Mouse (Mus musculus) B cell, adult 2 months (primary cell): ENCODE results near the gene Pold2.
A peak's percentile ranks its signal among the peaks of the same experiment; 100 is the strongest.
"Not testable (repeated sequence)": the region's sequence is repeated elsewhere in the genome, so short reads cannot be mapped to it uniquely, and the experiment has no call there.

Source experiments
- DNase-seq, 2 experiments: peaks; one replicate each; pipeline ENCODE4 v3.0.0; 2022

Gene Pold2

GRCm38 (mm10) chr11:5897230-5897629 is 19.1 kb upstream of the Pold2 start:
- DNase-seq = peak in 1 of 2 experiments; percentile 21

- no peak for DNase-seq
Observed at GRCm38 (mm10) chr11:5893807-5894206, 15.7 kb upstream of the Pold2 start.

- DNase-seq = no peak
Observed at GRCm38 (mm10) chr11:5892810-5893368, 14.8 kb upstream of the Pold2 start.

GRCm38 (mm10) chr11:5892151-5892591 is 14.1 kb upstream of the Pold2 start:
- peak; percentile 53 to 60 for DNase-seq

DNA sequence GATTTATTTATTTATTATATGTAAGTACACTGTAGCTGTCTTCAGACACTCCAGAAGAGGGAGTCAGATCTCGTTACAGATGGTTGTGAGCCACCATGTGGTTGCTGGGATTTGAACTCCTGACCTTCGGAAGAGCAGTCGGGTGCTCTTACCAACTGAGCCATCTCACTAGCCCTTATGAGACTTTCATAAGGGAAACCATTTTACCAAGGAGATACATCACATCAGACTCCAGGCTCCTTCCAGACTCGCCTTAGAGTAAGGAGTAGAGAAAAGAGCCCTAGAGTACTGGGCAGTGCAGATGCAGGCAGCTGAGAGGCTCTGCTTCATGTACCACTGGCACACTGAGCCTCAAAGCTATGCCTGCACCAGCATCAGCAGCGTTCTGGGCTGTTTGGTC is 10.5 kb upstream of the Pold2 start:
- DNase-seq = not testable (repeated sequence)

DNA sequence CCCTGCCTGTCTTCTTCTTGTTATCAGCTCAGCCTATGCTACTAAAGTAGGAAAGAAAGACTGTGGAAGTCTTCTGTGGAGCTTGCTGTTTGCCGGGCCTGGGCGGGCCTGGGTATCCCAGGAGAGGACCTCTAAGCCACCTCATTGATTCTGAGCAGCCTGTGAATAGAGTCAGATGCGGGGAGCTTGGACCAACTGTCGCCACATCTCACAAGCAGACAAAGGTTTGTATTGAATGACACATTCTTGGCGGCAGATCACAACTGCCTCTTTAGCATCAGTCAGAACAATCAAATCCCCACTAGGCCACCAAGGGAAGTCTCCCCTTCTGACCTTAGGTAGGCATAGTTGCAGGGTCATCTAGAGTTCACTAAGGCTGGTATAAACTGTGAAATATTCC is 9.2 kb upstream of the Pold2 start:
- DNase-seq = no peak

DNA sequence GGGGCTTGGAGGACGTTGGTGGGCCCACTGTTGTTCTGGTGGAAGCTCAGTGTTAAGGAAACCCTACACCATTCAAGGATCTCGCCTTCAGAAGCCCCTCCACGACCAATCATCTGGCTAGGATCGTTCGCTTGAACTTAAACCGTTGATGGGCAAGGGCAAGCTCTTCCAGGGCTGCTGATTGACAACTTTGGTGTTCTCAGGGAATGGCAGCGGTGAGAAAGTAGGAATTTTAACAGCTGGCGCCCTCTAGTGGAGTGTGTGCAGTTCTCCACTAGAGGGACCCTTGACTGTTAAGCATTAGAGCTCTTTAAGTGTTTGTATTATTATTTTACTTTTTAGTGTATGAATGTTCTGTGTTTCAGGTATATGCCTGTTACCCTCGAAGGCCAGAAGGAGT is 8.1 kb upstream of the Pold2 start:
- peak; percentile 69 to 73 for DNase-seq

- no peak for DNase-seq
Observed at GRCm38 (mm10) chr11:5882518-5882917, 4.4 kb upstream of the Pold2 start.

- DNase-seq = peak; percentile 71 to 72
Observed at GRCm38 (mm10) chr11:5879905-5880304, 1.8 kb upstream of the Pold2 start.

DNA sequence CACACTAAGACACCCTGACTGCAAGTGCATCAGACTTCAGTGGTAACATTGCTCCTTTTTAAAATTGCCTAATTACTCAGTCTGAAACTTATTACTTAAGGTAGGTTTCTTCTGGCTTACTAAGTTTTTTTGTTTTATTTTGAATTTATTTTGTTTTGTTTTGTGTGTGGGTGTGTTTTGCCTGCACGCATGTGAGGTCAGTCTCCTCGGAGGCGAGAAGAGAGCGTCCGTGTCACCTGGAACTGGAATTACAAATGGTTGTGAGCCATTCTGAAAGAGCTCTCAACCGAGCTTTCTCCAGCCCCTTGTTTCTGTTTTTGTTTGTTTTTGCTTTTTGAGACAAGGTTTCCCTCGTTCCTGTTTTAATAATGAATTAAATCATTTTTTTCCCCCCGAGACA is 569 bp upstream of the Pold2 start:
- DNase-seq = no peak

GRCm38 (mm10) chr11:5877421-5877820 is 671 bp downstream of the Pold2 start:
- no peak for DNase-seq

- no peak for DNase-seq
Observed at GRCm38 (mm10) chr11:5873192-5873591, 4.9 kb downstream of the Pold2 start.

DNA sequence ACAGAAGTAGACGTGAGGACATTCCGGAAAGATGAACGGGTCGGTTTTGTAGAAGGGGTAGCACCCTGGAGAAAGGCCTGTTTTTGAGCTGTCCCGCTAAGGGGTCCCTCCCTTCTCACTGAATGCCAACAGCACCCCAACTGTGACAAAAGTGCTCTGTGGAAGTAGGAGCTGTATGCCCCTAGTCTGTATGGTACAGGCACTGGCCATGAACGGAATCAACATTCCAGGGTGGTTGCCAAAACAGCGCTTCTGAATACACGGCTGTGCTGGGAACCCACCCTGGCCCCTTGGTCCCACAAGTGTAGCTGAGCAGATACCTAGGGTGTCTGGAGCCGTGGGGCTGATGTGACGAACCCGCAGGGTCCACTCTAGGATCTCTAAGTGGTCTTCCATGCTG is 5.4 kb downstream of the Pold2 start:
- no peak for DNase-seq

- no peak for DNase-seq
Observed at GRCm38 (mm10) chr11:5870069-5870468, 8.0 kb downstream of the Pold2 start.

- no peak for DNase-seq
Observed at GRCm38 (mm10) chr11:5869331-5869730, 8.8 kb downstream of the Pold2 start.

GRCm38 (mm10) chr11:5868324-5868723 is 9.8 kb downstream of the Pold2 start:
- DNase-seq = no peak

DNA sequence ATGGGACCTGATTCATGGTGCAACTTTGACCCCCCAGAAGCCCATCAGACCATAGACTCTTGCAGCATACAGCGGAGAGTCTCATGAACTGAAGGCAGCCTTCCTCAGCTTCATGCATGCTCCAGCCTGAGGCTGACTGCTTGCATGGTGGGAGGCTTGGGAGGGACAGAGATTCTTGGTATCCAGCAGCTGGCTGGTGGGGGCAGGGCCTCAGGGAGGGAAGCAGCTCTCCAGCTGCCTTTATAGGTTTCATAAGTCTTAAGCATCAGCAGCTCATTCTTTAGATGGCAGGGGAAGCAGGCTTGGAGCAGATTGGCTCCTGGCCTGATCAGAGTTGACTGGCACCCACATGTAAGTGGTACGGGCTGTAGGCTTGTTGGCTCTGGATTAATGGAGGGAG is 10.9 kb downstream of the Pold2 start:
- no peak for DNase-seq

DNA sequence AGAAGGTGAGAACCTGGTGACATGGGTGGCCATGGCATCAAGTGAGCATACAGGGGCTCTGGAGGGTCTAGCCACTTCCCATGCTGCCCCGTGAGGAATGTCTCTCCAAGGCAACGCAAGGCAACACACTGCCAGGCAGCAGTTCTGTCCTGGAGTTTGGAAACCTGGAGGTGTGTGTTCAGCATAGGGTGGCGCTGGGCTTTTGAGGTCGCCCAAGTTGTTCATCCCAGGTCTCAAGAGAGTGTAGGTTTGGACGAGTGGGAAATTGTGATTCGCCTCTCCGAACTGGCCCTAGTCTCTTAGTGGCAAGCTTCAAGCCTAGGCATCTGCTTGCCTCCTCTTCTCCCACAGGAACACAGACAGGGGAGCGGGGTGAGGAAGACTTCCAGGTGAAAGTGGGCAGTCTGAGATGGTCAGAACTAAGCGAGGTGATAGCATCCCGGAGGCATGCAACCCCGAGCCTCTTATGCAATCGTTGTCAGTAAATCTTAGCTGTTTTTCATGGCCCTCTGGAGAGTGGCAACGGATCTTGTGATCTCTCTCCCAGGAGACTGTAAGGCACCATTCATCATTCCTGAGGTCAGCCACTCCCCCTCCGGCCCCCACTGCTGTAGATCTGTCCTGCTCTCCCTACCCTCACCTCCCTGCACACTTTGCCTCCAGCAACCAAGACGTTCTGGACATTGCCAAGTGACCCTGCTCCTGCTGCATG is 15.5 kb downstream of the Pold2 start:
- no peak for DNase-seq

DNA sequence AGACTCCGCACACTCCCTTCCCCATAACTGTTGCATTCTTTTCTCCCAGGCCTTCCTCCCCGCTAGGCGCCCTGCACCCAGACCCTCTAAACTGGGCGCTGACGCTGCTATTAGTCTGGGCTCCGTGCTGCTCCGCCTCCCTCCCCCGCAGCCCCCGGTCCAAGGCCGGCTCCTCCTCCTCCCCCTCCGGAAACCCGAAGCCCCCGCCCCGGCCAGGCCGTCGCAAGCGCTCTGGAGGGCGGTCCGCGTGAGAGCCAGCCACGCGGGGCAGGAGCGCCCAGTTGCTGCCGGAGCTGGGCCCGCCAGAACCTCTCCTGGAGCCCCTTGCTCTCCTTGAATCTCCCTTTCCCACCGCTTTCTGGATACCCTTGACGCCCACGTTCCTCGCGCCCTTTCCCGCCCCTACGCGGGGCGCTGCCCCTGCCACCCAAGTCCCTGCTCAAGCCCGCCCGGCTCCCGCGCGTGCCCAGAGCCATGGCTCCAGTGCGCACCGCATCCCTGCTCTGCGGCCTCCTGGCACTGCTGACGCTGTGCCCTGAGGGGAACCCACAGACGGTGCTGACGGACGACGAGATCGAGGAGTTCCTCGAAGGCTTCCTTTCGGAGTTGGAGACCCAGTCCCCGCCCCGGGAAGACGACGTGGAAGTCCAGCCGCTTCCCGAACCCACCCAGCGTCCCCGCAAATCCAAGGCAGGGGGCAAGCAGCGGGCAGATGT is 16.3 kb downstream of the Pold2 start, which contains the start of gene Aebp1:
TSS of gene Aebp1 (plus strand) at position 270 of the 716 bp plus-strand sequence.
- peak; percentile 17 for DNase-seq

DNA sequence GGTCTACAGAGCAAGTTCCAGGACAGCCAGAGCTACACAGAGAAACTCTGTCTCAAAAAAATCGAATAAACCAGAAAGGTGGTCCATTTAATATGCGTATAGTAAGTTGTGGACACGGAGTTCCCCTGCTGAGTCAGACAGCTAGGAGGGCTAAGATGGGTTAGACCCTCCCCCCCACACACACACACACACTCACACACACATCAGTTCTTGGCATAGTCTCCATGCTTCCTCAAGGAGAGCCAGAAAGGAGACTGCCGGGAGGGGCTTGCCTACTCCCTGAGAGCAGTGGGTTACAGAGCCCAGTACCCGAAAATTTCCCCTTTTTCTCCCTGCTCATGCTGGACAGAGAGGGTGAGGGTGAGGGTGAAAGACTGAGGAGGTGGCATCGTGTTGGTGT is 17.5 kb downstream of the Pold2 start:
- no peak for DNase-seq

- no peak for DNase-seq
Observed at GRCm38 (mm10) chr11:5859883-5860550, 18.1 kb downstream of the Pold2 start.

DNA sequence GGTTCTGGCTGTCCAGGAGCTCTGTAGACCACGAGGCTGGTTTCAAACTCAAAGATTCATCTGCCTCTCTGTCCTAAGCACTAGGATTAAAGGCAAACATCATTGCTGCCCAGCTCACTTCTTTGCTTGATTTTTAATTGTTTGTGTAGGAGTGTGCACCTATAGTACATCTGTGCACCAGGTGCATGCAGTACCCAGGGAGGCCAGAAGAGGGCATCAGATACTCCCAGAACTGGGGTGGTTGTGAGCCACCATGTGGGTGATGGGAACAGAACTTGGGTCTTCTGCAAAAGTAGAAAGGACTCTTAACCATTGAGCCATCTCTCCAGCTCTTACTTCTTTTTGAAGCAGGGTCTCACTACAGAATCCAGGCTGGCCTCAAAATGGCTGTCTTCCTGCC is 19.4 kb downstream of the Pold2 start:
- peak; percentile 38 to 47 for DNase-seq

- no peak for DNase-seq
Observed at GRCm38 (mm10) chr11:5856479-5857130, 21.5 kb downstream of the Pold2 start.
